In genomic region chr10:61168393-61168792, GRCm38 (mm10) we compare ENCODE assay signal across 23 mouse cellular contexts. TPM values are rescaled to one million over a fixed set of nuclear protein-coding genes. Genes with fewer than 3 reads are reported as not detected.
"Had no signal": no experiment of that assay in that cellular context is flagged by ENCODE, and none has a peak within 500 bp of the region (broad histone marks: within the 10 kb centered on the region; RNA-seq: fewer than 3 reads in every experiment).

No protein-coding gene starts in this region.

- H3K27me3 ChIP-seq: neural tube, embryonic 12.5 days; neural tube, embryonic 15.5 days had no signal

- H3K4me1 ChIP-seq: kidney, embryonic 15.5 days; liver, embryonic 13.5 days; neural tube, embryonic 12.5 days; neural tube, embryonic 15.5 days had no signal

- H3K4me2 ChIP-seq: kidney, embryonic 15.5 days; liver, embryonic 13.5 days; midbrain, embryonic 11.5 days; neural tube, embryonic 12.5 days; neural tube, embryonic 15.5 days had no signal

- H3K36me3 ChIP-seq: kidney, embryonic 15.5 days; liver, embryonic 13.5 days; neural tube, embryonic 12.5 days; neural tube, embryonic 15.5 days had no signal

- H3K9ac ChIP-seq: kidney, embryonic 15.5 days; liver, embryonic 13.5 days; neural tube, embryonic 12.5 days; neural tube, embryonic 15.5 days had no signal

- H3K9me3 ChIP-seq: kidney, embryonic 15.5 days; liver, embryonic 13.5 days; neural tube, embryonic 12.5 days; neural tube, embryonic 15.5 days had no signal

- DNase-seq: kidney, adult 11 months; kidney, adult 8-10 months; kidney, postnatal 10 days; kidney, postnatal 4 days; liver, embryonic 13.5 days; lung, adult 2 months; lung, postnatal 36 days; midbrain, embryonic 14.5 days; right cerebral cortex, adult 18-20 months; right cerebral cortex, postnatal 14 days; right cerebral cortex, postnatal 4 days; thymus, adult 18-20 months; thymus, postnatal 4 days had no signal

- H3K4me3 ChIP-seq: kidney, embryonic 15.5 days; liver, embryonic 13.5 days; neural tube, embryonic 12.5 days; neural tube, embryonic 15.5 days had no signal

- H3K27ac ChIP-seq: kidney, embryonic 15.5 days; liver, embryonic 13.5 days; neural tube, embryonic 12.5 days; neural tube, embryonic 15.5 days had no signal

RNA-seq across cellular contexts. Expression of gene Tbata, which starts 3.4 kb away (rescaled TPM):
- total RNA-seq: liver, adult 2 months; megakaryocyte progenitor cell, adult 5-6 weeks; megakaryocyte-erythroid progenitor cell, adult 5-6 weeks had no signal
- polyA plus RNA-seq: limb, embryonic 11.5 days; liver, adult 2 months; liver, embryonic 13.5 days; liver, embryonic 16.5 days; midbrain, embryonic 11.5 days; midbrain, embryonic 14.5 days; neural tube, embryonic 15.5 days; stomach, embryonic 16.5 days had no signal
